Mouse (Mus musculus) olfactory bulb, adult 2 months (tissue): ENCODE data around the gene Dlk1. TPM values are rescaled to one million over a fixed set of nuclear protein-coding genes. Genes with fewer than 3 reads are reported as not detected.
A peak's percentile ranks its signal among the peaks of the same experiment; 100 is the strongest.

Experiments
- H3K27ac ChIP-seq: fragments of 200-500 bp; 2 replicates; pipeline ENCODE4 v1.5.1; 2012; ENCODE audit warnings: low read depth, low read length; ENCODE audit not compliant: insufficient read depth
- H3K4me1 ChIP-seq: fragments of 200-500 bp; 2 replicates; pipeline ENCODE4 v1.6.1; 2012; ENCODE audit warnings: low read length; ENCODE audit not compliant: control insufficient read depth, insufficient read depth
- H3K4me3 ChIP-seq: fragments of 200-500 bp; 2 replicates; pipeline ENCODE4 v1.5.1; 2012; ENCODE audit warnings: mild to moderate bottlenecking, low read depth, low read length, moderate library complexity; ENCODE audit not compliant: insufficient read depth
- CTCF ChIP-seq: fragments of 200-500 bp; IDR thresholded peaks from 2 replicates; pipeline ENCODE4 v1.5.1; 2012; ENCODE audit warnings: low read depth, mild to moderate bottlenecking, low read length, moderate library complexity; ENCODE audit not compliant: insufficient read depth
- POLR2A ChIP-seq: fragments of 200-500 bp; IDR thresholded peaks from 2 replicates; pipeline ENCODE4 v1.6.1; 2012; ENCODE audit warnings: mild to moderate bottlenecking, low read depth, low read length, moderate library complexity; ENCODE audit not compliant: insufficient read depth
- WGBS: fragments of 180-500 bp; shearing (Covaris S2); methylation state at CpG from one replicate; pipeline ENCODE4 v1.1.7; 2018; 5-methylcytosine and 5-hydroxymethylcytosine counted together
- polyA plus RNA-seq: library from polyadenylated mRNA; stranded (reverse); fragments of >200 nt; gene quantifications from 2 replicates; pipeline ENCODE4 v1.2.4, GENCODE M21; 2012; ENCODE audit warnings: low replicate concordance; ENCODE audit not compliant: missing spikeins, insufficient read depth, insufficient read length

Dlk1 gene
- polyA plus RNA-seq, 1 experiment: not detected

GRCm38 (mm10) chr12:109436367-109436807 is 16.2 kb upstream of the Dlk1 start:
- Histone ChIP-seq H3K27ac (no peak overlapping the region), H3K4me1 (peaks cover 22% of the 10 kb centered on the region), H3K4me3 (no peak overlapping the region)
- 53% methylated on average over 10 of the region's 10 CpGs for WGBS
- no peak for TF ChIP-seq POLR2A
- no peak for TF ChIP-seq CTCF

- 79% methylated on average over 12 of the region's 12 CpGs for WGBS
- TF ChIP-seq POLR2A (no peak), CTCF (no peak)
- H3K4me3 ChIP-seq: no peak overlapping the region
These were observed 15.8 kb upstream of the Dlk1 start for GRCm38 (mm10) chr12:109436852-109437251.

GRCm38 (mm10) chr12:109437559-109438350 is 14.9 kb upstream of the Dlk1 start:
- Histone ChIP-seq H3K27ac (no peak overlapping the region), H3K4me1 (peaks cover 22% of the 10 kb centered on the region), H3K4me3 (no peak overlapping the region)
- TF ChIP-seq CTCF (peak; percentile 87), POLR2A (no peak)
- 18% methylated on average over 25 of the region's 25 CpGs for WGBS

More at GRCm38 (mm10) chr12:109436852-109437251, 15.8 kb upstream of the Dlk1 start:
- Histone ChIP-seq H3K27ac (no peak overlapping the region), H3K4me1 (peaks cover 24% of the 10 kb centered on the region)

- peaks cover 22% of the 10 kb centered on the region for H3K4me1 ChIP-seq
- no peak for TF ChIP-seq POLR2A
- no peak for TF ChIP-seq CTCF
- H3K4me3 ChIP-seq: no peak overlapping the region
- no peak overlapping the region for H3K27ac ChIP-seq
- 92% methylated on average over 6 of the region's 6 CpGs for WGBS
These were observed 14.2 kb upstream of the Dlk1 start for GRCm38 (mm10) chr12:109438383-109438782.

GRCm38 (mm10) chr12:109439974-109440373 is 12.6 kb upstream of the Dlk1 start:
- peaks cover 22% of the 10 kb centered on the region for H3K4me1 ChIP-seq
- WGBS: 47% methylated on average over 6 of the region's 6 CpGs
- H3K27ac ChIP-seq: no peak overlapping the region
- no peak for TF ChIP-seq CTCF
- no peak for TF ChIP-seq POLR2A
- H3K4me3 ChIP-seq: no peak overlapping the region

GRCm38 (mm10) chr12:109441366-109441765 is 11.3 kb upstream of the Dlk1 start:
- WGBS: 13% methylated on average over 6 of the region's 6 CpGs
- peaks cover 29% of the 10 kb centered on the region for H3K4me1 ChIP-seq
- TF ChIP-seq CTCF (no peak), POLR2A (no peak)
- no peak overlapping the region for H3K4me3 ChIP-seq
- no peak overlapping the region for H3K27ac ChIP-seq

- Histone ChIP-seq H3K27ac (no peak overlapping the region), H3K4me1 (peaks cover 31% of the 10 kb centered on the region), H3K4me3 (no peak overlapping the region)
- 67% methylated on average over 13 of the region's 13 CpGs for WGBS
- no peak for TF ChIP-seq POLR2A
- TF ChIP-seq CTCF: no peak
These were observed 10.5 kb upstream of the Dlk1 start for GRCm38 (mm10) chr12:109442115-109442514.

GRCm38 (mm10) chr12:109443276-109443675 is 9.3 kb upstream of the Dlk1 start:
- H3K27ac ChIP-seq: no peak overlapping the region
- no peak for TF ChIP-seq POLR2A
- H3K4me3 ChIP-seq: no peak overlapping the region
- 82% methylated on average over 3 of the region's 3 CpGs for WGBS
- H3K4me1 ChIP-seq: peaks cover 31% of the 10 kb centered on the region

GRCm38 (mm10) chr12:109444999-109445398 is 7.6 kb upstream of the Dlk1 start:
- H3K27ac ChIP-seq: no peak overlapping the region
- H3K4me3 ChIP-seq: no peak overlapping the region
- 88% methylated on average over 5 of the region's 5 CpGs for WGBS
- peaks cover 30% of the 10 kb centered on the region for H3K4me1 ChIP-seq
- no peak for TF ChIP-seq CTCF
- TF ChIP-seq POLR2A: no peak
